Mouse (Mus musculus): ENCODE results near the gene Tnfsfm13.

- no peak for TF ChIP-seq CTCF (IDR thresholded peaks at IDR 0.05; ENCODE audit: low read depth, low read length)
- no peak for TF ChIP-seq GATA2 (IDR thresholded peaks at IDR 0.05; ENCODE audit: borderline replicate concordance, low read depth, low read length)
- no peak for TF ChIP-seq TAL1 (conservative IDR thresholded peaks at IDR 0.05; ENCODE audit: low read depth, low read length)
Measured at GRCm38 (mm10) chr11:69666665-69667005, 29.3 kb downstream of the Tnfsfm13 start.

All from G1E (cell line).